Mouse (Mus musculus) intestine, postnatal 0 days (tissue): ENCODE results near the gene Ogg1. TPM values are rescaled to one million over a fixed set of nuclear protein-coding genes. Genes with fewer than 3 reads are reported as not detected.
A peak's percentile ranks its signal among the peaks of the same experiment; 100 is the strongest.

ENCODE experiments used
- ATAC-seq: fragments of 200-750 bp; cut with Nextera tagmentation; 2 replicates; pipeline ENCODE4 v1.8.0; 2017; ENCODE audit warnings: mild to moderate bottlenecking, moderate TSS enrichment, moderate library complexity
- H3K27ac ChIP-seq: fragments of 300-500 bp; sonication (generic); 2 replicates; pipeline ENCODE4 v1.5.1; 2014; ENCODE audit warnings: mild to moderate bottlenecking, low read depth, low read length, moderate library complexity
- H3K27me3 ChIP-seq: fragments of 300-500 bp; sonication (generic); replicated peaks from 2 replicates; pipeline ENCODE4 v1.6.1; 2014; ENCODE audit warnings: low read length, mixed read lengths; ENCODE audit not compliant: control insufficient read depth, insufficient read depth
- H3K36me3 ChIP-seq: fragments of 300-500 bp; sonication (generic); 2 replicates; pipeline ENCODE4 v1.6.1; 2014; ENCODE audit warnings: mild to moderate bottlenecking, moderate library complexity; ENCODE audit not compliant: control insufficient read depth, insufficient read depth
- H3K4me1 ChIP-seq: fragments of 300-500 bp; sonication (generic); replicated peaks from 2 replicates; pipeline ENCODE4 v1.6.1; 2014; ENCODE audit warnings: antibody characterized with exemption, low read length, mixed read lengths; ENCODE audit not compliant: control insufficient read depth, insufficient read depth
- H3K4me2 ChIP-seq: fragments of 300-500 bp; sonication (generic); replicated peaks from 2 replicates; pipeline ENCODE4 v1.6.1; 2014; ENCODE audit warnings: low read depth, mild to moderate bottlenecking, moderate library complexity
- H3K4me3 ChIP-seq: fragments of 300-500 bp; sonication (generic); 2 replicates; pipeline ENCODE4 v1.5.1; 2014; ENCODE audit warnings: low read depth, low read length
- H3K9ac ChIP-seq: fragments of 300-500 bp; sonication (generic); 2 replicates; pipeline ENCODE4 v1.6.1; 2014; ENCODE audit warnings: mild to moderate bottlenecking, low read depth, low read length
- H3K9me3 ChIP-seq: fragments of 300-500 bp; sonication (generic); 2 replicates; pipeline ENCODE4 v1.6.1; 2016; ENCODE audit warnings: mixed run types; ENCODE audit not compliant: control insufficient read depth
- CTCF ChIP-seq: sonication (generic); IDR thresholded peaks from 2 replicates; pipeline ENCODE4 v1.5.1; 2016; ENCODE audit warnings: low read depth, mild to moderate bottlenecking, control low read depth, antibody characterized with exemption, moderate library complexity
- WGBS: fragments of 180-500 bp; shearing (Covaris S2); extraction: QIAGEN DNeasy Blood & Tissue Kit; methylation state at CpG from one replicate; pipeline ENCODE4 v1.1.7; 2014; 5-methylcytosine and 5-hydroxymethylcytosine counted together
- polyA plus RNA-seq: library from polyadenylated mRNA; unstranded; fragments of >200 nt; fragmentation: Nextera tagmentation; extraction: Ambion mirVana; gene quantifications from 2 replicates; pipeline ENCODE4 v1.2.1, GENCODE M21; 2015

Ogg1 gene
- 8.0 and 9.7 TPM in 2 replicates for polyA plus RNA-seq

DNA sequence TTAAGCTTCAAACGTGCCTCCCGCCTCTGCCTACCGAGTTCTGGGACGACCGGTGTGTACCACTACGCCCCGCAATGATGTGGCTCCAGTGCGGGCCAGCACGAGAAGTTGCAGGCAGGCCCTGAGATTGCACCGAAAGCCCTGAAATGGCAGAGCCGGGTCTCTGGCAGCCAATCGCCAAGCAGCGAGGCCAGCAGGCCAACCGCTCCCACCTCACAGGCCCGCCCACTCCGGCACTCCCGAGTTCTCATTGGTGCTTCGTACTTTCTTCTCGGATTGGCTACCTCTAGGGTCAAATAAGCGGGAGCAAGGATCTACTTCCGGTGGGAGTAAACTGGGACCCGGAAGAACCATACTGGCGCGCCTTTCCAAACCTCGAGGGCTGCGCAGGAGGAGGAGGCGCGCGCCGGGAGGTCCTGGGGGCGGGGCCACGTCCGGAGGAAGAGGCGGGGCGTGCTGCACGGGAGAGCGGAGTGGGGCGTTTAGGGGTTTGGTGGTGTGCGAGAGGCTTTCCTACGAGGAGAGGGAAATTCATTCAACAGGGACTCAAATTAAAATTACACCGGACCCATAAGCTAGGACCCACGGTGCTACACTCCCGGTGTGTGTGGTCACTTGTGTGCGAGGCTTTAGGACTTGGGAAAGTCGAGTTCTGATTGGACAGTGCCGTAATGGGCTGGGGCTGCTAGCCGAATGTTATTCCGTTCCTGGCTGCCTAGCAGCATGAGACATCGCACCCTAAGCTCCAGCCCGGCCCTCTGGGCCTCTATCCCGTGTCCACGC, at the start of gene Ogg1:
Gene Ogg1 (plus strand): TSS at position 440 of the 783 bp plus-strand sequence.
- H3K4me2 ChIP-seq, result peak within 1 kb of the TSS; percentile 85
- peak within 1 kb of the TSS; percentile 59 for H3K9ac ChIP-seq
- H3K4me1 ChIP-seq, result 0 out of 2 replicates have a peak, but pooled peaks cover 4% of the 10 kb centered on the region
- ATAC-seq, result peak; percentile 98
- peaks cover 51% of the 10 kb centered on the region for H3K36me3 ChIP-seq
- no peaks in the 10 kb centered on the region for H3K27me3 ChIP-seq
- no peak; the same call in 1 of the 2 replicates for TF ChIP-seq CTCF
- peak within 1 kb of the TSS; percentile 89 for H3K27ac ChIP-seq
- peak within 1 kb of the TSS; percentile 49 for H3K4me3 ChIP-seq
- H3K9me3 ChIP-seq, result no peaks in the 10 kb centered on the region
- WGBS, result under 1% methylated on average over 52 of the region's 52 CpGs

- Histone ChIP-seq H3K9me3 (no peaks in the 10 kb centered on the region), H3K27ac (no peak overlapping the region), H3K9ac (no peak overlapping the region), H3K4me3 (no peak overlapping the region), H3K4me1 (no peaks in the 10 kb centered on the region), H3K36me3 (peaks cover 9% of the 10 kb centered on the region), H3K27me3 (peaks cover 19% of the 10 kb centered on the region), H3K4me2 (no peak overlapping the region)
- peak; percentile 20; the same call in 1 of the 2 replicates for ATAC-seq
- TF ChIP-seq CTCF, result no peak
- 63% methylated on average over 6 of the region's 6 CpGs for WGBS
Measured at GRCm38 (mm10) chr6:113281676-113282075, 45.1 kb upstream of the Ogg1 start.

DNA sequence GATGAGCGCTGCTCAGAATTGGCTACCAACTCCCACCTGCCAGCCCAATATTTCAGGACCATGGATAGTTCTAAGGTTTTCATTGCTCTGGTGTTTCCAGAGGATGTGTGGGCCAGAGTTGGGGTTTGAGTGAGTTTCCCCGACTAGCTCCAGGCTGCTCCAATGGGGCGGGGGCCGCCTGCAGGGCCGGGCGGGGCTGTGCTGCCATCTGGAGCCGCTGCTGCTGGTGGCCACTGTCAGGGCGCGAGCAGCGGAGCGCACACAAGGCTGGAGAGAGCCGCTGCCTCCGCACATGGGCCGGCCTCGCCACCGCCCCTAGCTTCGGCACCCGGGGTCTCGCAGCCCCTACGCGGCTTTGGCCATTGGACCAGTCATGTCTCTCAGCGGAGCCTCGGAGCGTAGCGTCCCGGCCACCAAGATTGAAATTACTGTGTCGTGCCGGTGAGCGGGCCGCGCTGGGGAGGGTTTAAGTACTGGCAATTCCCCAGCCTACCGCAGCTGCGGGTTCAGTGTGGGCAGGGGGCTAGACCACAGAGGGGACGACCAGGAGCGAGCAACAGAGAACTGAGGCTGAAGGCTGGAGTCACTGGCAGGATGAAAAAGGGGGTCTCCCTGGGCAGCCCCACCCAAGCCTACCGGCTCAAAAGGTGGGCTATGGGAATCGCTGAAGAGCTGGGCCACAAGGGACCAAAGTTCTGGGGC, 44.5 kb upstream of the Ogg1 start, which contains the start of gene Cpne9:
Gene Cpne9 (plus strand): TSS at position 207 of the 702 bp plus-strand sequence.
- Histone ChIP-seq H3K4me2 (peak within 1 kb of the TSS; percentile 53), H3K9me3 (no peaks in the 10 kb centered on the region), H3K27me3 (peaks cover 19% of the 10 kb centered on the region), H3K36me3 (peaks cover 9% of the 10 kb centered on the region), H3K4me1 (no peaks in the 10 kb centered on the region), H3K9ac (no peak within 1 kb of the TSS), H3K27ac (no peak within 1 kb of the TSS), H3K4me3 (peak within 1 kb of the TSS; percentile 5; the same call in 1 of the 2 replicates)
- WGBS, result 3% methylated on average over 37 of the region's 37 CpGs
- no peak for TF ChIP-seq CTCF
- ATAC-seq, result peak; percentile 23; the same call in 1 of the 2 replicates

DNA sequence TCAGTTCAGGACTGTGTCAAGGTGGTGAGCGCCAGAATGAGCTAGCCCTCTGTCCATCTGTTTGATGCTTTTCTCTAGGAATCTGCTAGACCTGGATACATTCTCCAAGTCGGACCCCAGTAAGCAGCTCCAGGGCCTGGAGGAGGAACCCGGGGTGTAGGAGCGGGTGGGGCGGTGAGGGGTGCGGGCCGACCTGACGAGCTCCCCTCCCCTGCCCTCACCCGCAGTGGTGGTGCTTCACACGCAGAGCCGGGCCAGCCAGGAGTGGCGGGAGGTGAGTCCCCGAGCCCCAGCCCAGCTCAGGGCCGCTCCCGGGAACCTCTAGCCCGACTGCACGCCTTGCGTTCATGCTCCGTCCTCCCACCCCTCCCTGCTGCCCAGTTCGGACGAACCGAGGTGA, 43.8 kb upstream of the Ogg1 start:
- 2% methylated on average over 14 of the region's 22 CpGs for WGBS
- Histone ChIP-seq H3K9ac (no peak overlapping the region), H3K4me2 (peak overlapping the region; percentile 53), H3K27ac (no peak overlapping the region), H3K27me3 (peaks cover 19% of the 10 kb centered on the region), H3K4me3 (0 out of 2 replicates have a peak overlapping the region, but pooled peaks have one; percentile 5), H3K36me3 (peaks cover 9% of the 10 kb centered on the region), H3K9me3 (no peaks in the 10 kb centered on the region), H3K4me1 (no peaks in the 10 kb centered on the region)
- no peak for TF ChIP-seq CTCF
- ATAC-seq, result no peak

DNA sequence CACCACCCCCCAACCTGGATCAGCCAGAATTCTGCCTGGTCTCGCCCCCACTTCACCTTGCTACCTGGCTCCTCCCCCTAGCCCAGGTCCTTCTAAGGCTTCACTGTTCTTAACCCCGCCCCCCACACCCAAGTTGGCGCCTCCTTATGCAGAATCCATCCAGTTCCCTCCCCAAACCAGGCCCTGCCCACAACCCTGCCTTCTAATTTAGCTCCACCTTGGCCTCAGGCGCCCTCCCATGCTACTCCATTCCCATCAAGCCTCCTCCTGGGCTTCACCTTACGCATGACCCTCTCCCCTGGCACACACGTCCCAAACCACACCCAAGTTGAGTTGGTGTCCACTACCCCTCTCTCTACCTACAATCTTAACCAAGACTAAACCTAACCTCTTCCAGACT, 43.3 kb upstream of the Ogg1 start:
- Histone ChIP-seq H3K9ac (no peak overlapping the region), H3K4me3 (0 out of 2 replicates have a peak overlapping the region, but pooled peaks have one; percentile 5), H3K27ac (no peak overlapping the region), H3K4me1 (no peaks in the 10 kb centered on the region), H3K27me3 (peaks cover 19% of the 10 kb centered on the region), H3K36me3 (peaks cover 9% of the 10 kb centered on the region), H3K4me2 (peak overlapping the region; percentile 53), H3K9me3 (no peaks in the 10 kb centered on the region)
- no peak; the same call in 1 of the 2 replicates for ATAC-seq
- TF ChIP-seq CTCF, result no peak
- WGBS, result 5% methylated on average over 6 of the region's 6 CpGs

DNA sequence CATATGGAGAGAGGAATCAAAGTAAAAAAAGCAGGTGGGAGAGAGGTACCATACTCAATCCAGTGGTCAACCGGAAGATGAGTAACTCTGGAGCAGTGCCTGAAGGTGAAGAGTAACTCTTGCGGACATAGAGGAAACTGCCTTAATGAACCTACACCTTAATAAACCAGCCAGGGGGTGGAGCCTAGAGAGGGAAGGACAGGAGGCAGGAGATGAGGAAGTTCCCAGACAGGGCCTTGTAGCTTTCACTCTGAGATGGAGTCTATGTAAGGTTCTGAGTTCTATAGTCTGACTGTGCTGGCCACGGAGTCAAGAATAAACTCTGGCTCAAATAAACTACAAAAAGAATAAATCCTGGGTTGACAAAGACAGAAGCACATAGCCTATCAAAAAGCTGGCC, 41.8 kb upstream of the Ogg1 start:
- WGBS, result 67% methylated on average over 3 of the region's 3 CpGs
- no peak for ATAC-seq
- TF ChIP-seq CTCF, result no peak
- no peaks in the 10 kb centered on the region for H3K9me3 ChIP-seq
- H3K27ac ChIP-seq, result no peak overlapping the region
- peaks cover 19% of the 10 kb centered on the region for H3K27me3 ChIP-seq
- no peak overlapping the region for H3K4me2 ChIP-seq
- peaks cover 6% of the 10 kb centered on the region for H3K36me3 ChIP-seq
- no peaks in the 10 kb centered on the region for H3K4me1 ChIP-seq
- H3K4me3 ChIP-seq, result no peak overlapping the region
- no peak overlapping the region for H3K9ac ChIP-seq
